Mouse (Mus musculus) c-Kit-negative CD71-positive TER-119-positive erythroid progenitor cells, embryonic 14.5 days (primary cell): ENCODE data around the gene Spo11.

Experiments used
- DNase-seq: peaks from one replicate; pipeline ENCODE4 v3.0.0-alpha.2; 2013; ENCODE audit warnings: low read depth, low spot score

Gene Spo11

GRCm38 (mm10) chr2:172977409-172978130 lies at the start of gene Spo11:
Gene Spo11, plus strand, starts transcription at chr2:172977700.
- DNase-seq, result no peak

DNA sequence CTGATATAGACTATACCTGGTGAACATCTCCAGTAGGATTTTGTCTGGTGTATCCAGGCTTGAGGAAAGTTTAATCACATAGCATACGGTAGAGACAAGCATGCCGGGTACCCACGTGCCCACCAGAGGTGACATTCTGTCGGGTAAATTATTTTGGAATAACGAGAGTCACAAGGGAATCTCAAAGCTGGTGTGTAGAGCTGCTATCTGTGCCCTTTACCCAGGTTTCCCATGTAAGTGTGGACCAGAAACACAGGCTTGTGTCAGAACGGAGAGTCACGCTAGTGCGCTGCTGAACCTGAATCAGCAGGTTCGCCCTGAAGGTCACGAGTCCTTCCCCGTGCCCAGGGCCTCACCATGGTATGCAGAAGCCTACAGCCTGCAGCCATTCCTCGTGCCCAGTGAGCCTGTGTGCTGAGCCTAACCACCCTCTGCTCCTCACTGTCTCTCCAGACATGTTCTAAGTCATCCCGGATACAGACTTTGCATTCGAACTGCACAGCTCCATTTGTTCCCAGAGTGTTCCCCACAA lies 47.5 kb upstream of the Spo11 start:
- no peak for DNase-seq

GRCm38 (mm10) chr2:172931137-172931898 lies 46.2 kb upstream of the Spo11 start:
- no peak for DNase-seq

GRCm38 (mm10) chr2:172933631-172934419 lies 43.7 kb upstream of the Spo11 start:
- no peak for DNase-seq

DNA sequence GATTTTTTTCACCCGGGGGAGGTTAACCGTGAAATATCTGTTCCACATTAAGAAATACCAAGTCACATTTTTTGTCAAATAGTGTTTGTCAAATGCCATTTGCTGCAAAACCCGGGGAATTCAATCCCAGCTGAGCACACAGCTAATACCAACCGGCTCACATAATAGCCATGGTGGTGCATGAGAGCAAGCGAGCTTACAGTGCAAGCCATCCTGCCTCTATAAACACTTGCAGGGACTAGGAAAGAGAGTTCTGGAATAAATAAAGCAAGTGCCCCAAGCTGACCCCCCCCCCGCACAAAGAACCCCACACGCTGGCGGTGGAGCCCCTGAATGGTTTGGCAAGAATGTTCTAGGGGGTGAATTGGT lies 43.1 kb upstream of the Spo11 start:
- DNase-seq, result no peak

DNA sequence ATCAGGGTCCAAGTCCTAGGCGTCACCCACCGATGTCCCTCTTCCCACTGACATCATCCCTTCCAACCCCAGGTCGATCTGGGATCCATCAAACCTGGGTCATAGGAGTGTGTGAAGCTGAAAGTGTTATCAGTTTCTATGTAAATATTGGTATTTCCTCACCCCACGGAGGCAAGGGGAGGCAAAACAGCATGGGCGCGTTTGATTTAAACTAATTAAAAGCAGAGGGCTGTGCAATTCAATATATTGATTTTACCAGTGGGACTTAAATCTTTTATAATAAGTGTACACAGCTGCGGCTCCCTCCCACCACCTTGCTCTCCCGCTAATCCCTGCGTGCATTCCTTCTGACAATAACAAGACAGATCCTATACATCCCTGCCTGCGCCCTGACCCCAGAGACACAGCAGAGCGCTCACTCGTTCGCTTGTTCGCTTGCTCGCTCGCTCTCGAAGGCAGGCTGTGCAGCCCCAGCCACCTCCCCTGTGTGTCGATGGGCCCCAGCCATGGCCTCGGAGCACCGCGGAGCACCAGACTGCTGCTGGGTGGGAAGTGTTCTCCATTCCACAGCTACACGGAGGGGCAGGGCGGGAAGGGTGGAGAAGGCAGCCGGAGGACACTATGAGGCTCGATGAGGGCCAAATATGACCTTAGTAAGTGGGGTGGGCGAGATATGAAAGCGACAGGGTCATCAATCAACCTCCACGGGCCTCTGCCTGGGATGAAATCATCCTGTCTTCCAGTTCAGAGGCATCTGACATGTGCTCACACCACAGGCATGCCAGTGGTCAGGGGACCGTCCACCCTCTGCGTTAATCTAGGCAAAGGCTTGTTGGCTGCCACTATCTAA lies 42.4 kb upstream of the Spo11 start:
- no peak for DNase-seq

DNA sequence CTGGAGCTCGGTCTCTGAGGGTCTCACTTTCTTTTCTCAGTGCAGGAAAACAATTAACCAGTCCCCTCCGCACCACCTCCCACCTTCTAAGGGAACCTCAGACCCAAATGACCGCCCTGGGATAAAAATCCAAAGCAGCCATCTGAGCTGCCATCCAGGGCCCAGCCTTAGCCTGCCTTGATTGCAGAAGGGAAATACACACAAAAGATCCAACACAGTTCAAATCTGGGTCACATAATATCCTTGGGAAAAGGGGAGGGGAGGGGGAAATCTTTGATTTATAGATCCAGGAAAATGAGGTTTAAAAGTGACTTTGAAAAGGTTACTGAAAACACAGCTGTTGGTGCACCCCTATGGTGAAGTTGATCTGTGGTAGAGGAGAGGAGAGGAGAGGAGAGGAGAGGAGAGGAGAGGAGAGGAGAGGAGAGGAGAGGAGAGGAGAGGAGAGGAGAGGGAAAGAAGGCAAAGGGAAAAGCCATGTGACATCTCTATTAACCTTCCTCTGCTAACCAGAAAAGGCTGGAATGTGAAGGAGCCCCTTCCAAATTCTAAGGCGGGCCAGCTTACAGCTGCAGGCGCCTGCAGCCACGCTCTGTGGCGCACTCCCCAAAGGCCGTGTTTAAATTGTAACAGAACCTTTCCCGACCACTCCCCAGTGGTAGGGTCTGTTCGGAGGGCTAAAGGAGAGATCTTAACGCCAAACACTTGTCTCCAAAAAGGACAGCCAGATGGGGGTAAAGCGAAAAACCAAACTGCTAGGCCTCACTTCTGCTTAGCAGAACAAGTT lies 41.5 kb upstream of the Spo11 start:
- no peak for DNase-seq

GRCm38 (mm10) chr2:172936844-172937243 lies 40.7 kb upstream of the Spo11 start:
- no peak for DNase-seq

DNA sequence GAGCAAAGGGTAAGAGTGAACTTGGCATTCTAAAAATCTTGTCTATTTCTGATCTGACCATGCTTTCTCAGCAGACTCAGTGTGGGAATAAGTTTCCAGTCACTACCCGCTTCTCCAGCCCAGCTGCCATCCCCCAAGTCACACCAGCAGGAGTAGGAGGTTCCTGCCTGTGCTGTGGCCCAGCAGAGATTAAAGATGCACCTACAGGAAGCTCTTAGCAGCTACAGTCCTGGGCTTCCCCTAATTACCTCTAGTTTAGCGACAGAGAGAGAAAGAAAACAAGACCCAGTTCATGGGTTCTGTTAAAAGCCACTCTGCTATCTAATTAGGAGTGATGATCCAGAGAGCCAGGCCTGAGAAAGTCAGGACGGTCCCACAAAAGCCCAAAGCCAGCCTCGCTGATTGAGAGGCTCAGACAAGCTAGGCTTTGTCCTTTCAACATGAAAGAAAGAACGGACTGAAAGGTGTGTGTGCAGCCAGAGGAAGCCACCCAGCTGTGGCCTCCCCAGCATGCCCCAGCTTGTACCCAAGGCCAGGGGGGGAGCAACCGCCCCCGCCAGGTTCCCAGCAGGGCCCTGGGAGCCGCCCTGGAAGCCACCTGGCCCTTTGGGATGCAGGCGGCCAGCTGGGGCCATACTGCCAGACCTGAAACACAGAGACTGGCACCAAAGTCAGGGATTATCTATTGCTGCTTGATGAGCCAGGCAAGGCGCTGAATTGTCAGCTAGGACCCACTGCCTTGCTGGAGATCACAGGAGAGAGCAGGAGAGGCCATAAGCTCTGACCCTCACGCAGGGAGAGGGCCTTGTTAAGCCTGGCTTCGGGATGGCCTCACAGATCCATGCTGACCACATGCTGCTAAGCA lies 39.9 kb upstream of the Spo11 start:
- DNase-seq, result no peak

- DNase-seq, result no peak
Measured at GRCm38 (mm10) chr2:172938761-172939638, 38.5 kb upstream of the Spo11 start.

DNA sequence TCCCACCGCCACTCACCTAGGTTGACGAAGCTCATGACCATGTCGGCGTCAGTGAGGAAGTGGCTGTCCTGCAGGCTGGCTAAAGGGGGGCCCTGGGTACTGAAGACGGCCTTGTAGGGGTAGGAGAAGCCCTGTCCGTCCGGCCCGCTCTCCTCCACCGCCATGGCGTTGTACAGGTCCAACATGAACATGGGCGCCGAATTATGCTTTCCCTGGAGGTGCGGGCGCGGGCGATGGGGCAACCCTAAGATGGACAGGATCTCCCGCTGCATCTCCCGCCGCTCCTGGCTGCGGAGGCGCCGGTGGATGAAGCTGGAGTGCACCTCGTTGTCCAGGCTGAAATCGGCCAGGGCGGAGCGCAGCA lies 37.9 kb upstream of the Spo11 start:
- no peak for DNase-seq

DNA sequence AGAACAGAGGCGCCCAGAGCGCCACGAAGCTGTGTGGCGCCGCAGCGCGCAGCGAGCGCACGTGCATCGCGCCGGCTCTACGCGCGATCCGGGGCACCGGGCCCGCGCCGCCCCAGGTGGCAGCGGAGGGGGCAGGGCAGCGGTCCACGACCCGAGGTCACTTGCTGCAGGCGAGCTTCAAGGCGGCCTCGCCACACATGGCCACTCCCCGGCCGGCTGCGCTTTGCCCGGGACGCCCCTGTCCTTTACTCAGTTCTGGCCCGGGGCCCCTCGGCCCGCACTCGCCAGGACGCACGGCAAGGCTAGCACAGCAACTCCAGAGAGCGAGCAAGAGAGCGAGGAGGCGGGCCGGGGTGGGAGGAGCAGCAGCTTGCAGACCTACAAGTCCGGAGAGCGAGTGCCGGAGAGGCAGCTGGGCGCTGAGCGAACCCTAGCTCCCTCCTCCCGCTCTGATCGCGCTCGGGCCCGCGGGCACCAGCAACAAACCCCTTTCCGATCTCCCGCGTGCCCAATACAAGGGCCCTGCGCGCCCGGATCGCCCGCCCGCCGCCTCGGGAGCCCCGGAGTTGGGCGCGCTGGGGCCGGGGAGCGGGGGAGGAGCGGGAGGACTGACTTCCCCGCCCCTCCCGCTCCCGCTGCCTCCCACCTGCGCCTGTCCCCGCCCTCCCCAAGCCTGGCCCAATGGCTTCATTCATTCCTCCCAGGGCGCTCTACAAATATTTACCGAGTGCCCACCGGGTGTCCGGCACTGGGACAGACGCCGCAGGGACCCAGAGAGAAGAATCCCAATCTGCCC lies 37.3 kb upstream of the Spo11 start, which contains the start of gene Bmp7:
TSS of gene Bmp7 (minus strand) at position 319 of the 796 bp plus-strand sequence.
- no peak for DNase-seq

DNA sequence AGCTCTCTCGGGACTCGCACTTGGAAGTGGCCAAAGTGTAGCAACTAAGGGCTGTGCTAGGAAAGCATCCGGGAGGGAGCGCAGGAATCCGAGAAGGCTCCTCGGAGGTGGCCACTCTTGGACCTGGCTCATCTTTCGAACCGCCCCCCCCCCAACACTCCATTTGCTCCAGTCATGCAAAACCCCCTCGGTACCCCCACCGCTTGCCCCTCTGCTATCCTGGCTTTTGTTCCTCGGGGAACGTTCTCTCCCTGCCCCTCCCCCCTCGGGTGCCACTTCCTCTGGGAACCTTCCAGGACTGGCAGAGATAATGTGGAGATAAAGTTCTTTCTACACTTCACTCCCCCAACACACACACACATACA lies 36.7 kb upstream of the Spo11 start:
- DNase-seq, result no peak

GRCm38 (mm10) chr2:172949051-172949450 lies 28.4 kb upstream of the Spo11 start:
- no peak for DNase-seq

- DNase-seq, result no peak
Measured at GRCm38 (mm10) chr2:172950119-172950676, 27.3 kb upstream of the Spo11 start.

DNA sequence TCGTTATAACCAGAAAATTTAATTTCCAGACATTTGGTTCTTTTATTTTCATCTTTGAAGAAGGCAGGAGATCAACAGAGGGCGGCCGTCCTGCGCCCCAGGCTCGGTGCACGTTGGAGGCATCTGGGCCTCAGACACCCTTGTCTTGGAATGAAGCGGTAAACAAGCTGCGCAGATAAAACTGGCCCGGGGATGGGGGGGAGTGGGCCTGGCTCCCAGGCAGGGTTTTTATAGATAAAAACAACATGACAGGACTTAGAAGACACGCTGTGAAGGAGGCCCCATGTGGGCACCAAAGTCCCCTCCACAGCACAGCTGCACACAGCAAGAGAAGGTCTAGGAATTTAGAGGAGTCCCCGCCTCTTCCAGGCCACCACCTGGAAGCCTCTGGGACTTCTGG lies 26.8 kb upstream of the Spo11 start:
- DNase-seq, result no peak

DNA sequence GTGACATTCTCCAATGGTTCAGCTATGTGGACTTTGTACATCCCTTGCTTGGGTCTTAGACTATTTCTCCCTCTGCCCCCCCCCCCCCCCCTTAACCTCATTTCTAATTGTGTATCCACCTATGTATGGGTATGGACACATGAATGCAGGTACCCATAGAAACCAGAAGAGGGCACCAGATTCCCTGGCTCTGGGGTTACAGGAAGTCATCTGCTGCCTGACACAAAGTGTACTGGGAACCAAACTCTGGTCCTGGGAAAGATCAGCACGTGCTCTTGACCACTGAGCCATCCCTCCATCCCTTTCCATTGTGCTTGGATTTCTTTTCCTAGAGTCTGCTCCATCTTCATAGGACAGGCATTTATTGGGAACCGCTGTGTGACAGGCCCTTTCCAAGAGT lies 25.5 kb upstream of the Spo11 start:
- DNase-seq, result no peak
